Mouse (Mus musculus): ENCODE results near the gene Zfp64. TPM values are rescaled to one million over a fixed set of nuclear protein-coding genes. Genes with fewer than 3 reads are reported as not detected.

Zfp64 gene
- polyA plus RNA-seq, 1 experiment from 2014 or later, result 41.0 TPM

DNA sequence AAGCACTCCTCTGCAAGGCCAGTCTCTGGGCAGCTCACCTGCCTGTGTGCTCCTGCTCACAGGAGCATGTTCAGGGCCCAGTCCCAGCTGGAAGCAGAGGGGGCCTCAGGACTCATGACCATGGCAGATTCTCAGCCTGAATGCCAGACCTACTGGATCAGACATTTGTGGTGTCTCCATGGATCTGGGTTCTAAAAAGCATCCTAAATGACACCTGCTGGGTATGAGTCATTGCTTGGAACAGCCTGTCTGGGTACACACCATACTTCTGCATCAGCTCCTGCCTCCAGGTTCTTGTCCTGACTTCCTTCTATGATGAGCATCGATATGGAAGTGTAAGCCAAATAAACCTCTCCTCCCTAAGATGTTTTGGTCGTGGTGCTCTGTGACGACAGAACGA is 11.4 kb downstream of the Zfp64 start:
- Histone ChIP-seq H3K4me3 (no peak overlapping the region), H3K36me3 (peaks cover 82% of the 10 kb centered on the region), H3K4me2 (replicated peaks) (no peak overlapping the region), H3K27me3 (no peaks in the 10 kb centered on the region), H3K9ac (replicated peaks) (no peak overlapping the region), H3K9me3 (no peaks in the 10 kb centered on the region), H3K4me1 (no peaks in the 10 kb centered on the region), H3K27ac (replicated peaks) (no peak overlapping the region)
- 95% methylated on average over 4 of the region's 4 CpGs for WGBS
- ATAC-seq (ENCODE audit: low FRiP score, low read depth), result no peak

- no peak for ATAC-seq (ENCODE audit: low FRiP score, low read depth)
- H3K4me1 ChIP-seq, result no peaks in the 10 kb centered on the region
- no peak overlapping the region for H3K9ac ChIP-seq (replicated peaks)
- H3K9me3 ChIP-seq, result no peaks in the 10 kb centered on the region
- no peak overlapping the region for H3K4me2 ChIP-seq (replicated peaks)
- 96% methylated on average over 8 of the region's 8 CpGs for WGBS
- no peak overlapping the region for H3K27ac ChIP-seq (replicated peaks)
- no peaks in the 10 kb centered on the region for H3K27me3 ChIP-seq
- no peak overlapping the region for H3K4me3 ChIP-seq
- H3K36me3 ChIP-seq, result peaks cover 74% of the 10 kb centered on the region
These were observed 15.4 kb downstream of the Zfp64 start for GRCm38 (mm10) chr2:168939941-168940340.

DNA sequence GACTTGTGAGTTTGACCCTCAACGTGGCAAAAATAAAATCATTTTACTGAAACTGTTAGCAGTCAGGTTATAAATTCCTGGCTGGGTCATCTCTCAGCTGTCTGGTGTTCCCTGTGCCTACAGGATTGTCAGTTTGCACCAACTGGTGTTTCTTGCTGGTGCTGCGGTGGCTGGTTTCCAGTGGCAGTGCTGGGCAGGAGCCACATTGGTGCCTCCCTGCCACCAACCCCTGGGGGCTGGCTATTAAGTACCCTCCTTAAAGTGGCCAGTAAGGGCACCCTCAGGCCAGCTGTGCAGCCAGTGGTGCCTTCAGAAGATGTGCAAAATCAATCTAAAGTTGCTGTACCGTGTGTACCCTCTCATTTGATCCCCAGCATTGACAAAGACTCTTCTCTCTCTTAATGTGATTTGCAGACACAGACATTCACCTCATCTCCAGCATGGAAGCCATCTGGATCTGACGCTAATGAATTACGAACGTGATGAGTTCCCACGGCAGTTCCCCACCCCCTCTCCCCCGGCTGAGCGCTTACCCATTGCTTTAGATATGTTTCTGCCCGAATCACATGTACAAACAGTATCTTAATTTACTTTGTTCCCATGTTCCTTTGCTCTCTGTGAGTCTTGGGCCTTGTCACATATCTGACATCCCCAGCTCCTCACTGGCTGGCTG is 16.0 kb downstream of the Zfp64 start:
- H3K4me3 ChIP-seq, result no peak overlapping the region
- ATAC-seq (ENCODE audit: low FRiP score, low read depth), result no peak
- no peaks in the 10 kb centered on the region for H3K27me3 ChIP-seq
- no peaks in the 10 kb centered on the region for H3K9me3 ChIP-seq
- no peaks in the 10 kb centered on the region for H3K4me1 ChIP-seq
- no peak overlapping the region for H3K27ac ChIP-seq (replicated peaks)
- no peak overlapping the region for H3K9ac ChIP-seq (replicated peaks)
- no peak overlapping the region for H3K4me2 ChIP-seq (replicated peaks)
- H3K36me3 ChIP-seq, result peaks cover 74% of the 10 kb centered on the region
- WGBS, result 94% methylated on average over 10 of the region's 10 CpGs

DNA sequence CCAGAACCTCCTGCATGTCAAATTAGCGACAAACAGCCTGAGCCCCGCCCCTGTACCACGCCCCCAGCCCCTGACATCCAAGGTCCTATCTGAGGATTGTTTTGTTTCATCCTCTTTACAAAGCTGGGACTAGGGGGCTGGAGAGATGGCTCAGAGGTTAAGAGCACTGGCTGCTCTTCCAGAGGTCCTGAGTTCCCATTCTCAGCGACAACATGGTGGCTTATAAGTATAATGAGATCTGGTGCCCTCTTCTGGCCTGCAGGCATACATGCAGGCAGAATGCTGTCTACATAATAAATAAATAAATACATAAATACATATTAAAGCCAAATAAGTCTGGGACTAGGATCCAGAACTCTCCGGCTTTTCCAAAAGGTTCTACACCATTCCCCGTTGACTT is 18.5 kb downstream of the Zfp64 start:
- H3K27ac ChIP-seq (replicated peaks), result no peak overlapping the region
- no peaks in the 10 kb centered on the region for H3K27me3 ChIP-seq
- peaks cover 71% of the 10 kb centered on the region for H3K36me3 ChIP-seq
- WGBS, result 89% methylated on average over 6 of the region's 6 CpGs
- no peaks in the 10 kb centered on the region for H3K9me3 ChIP-seq
- H3K4me2 ChIP-seq (replicated peaks), result no peak overlapping the region
- no peak overlapping the region for H3K4me3 ChIP-seq
- H3K4me1 ChIP-seq, result no peaks in the 10 kb centered on the region
- ATAC-seq (ENCODE audit: low FRiP score, low read depth), result no peak
- no peak overlapping the region for H3K9ac ChIP-seq (replicated peaks)

DNA sequence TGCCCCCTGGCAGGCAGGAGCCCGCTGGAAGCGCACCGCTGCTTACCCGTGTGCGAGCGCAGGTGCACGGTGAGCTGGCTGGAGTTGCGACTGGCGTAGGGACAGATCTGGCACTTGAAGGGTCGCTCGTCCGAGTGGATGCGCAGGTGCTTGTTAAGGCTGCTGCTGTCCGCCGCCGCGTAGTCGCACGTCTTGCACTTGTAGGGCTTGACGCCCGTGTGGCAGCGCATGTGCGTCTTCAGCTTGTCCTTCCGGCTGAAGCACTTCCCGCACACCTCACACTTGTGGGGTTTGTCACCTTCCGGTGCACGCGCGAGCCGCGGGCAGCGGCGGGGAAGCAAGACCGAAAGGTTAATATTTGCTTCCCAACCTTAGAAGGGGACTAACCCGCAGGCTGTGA is 20.2 kb downstream of the Zfp64 start:
- no peak overlapping the region for H3K4me2 ChIP-seq (replicated peaks)
- no peaks in the 10 kb centered on the region for H3K27me3 ChIP-seq
- WGBS, result 90% methylated on average over 35 of the region's 35 CpGs
- no peak overlapping the region for H3K9ac ChIP-seq (replicated peaks)
- no peak overlapping the region for H3K4me3 ChIP-seq
- ATAC-seq (ENCODE audit: low FRiP score, low read depth), result no peak
- H3K27ac ChIP-seq (replicated peaks), result no peak overlapping the region
- no peaks in the 10 kb centered on the region for H3K9me3 ChIP-seq
- no peaks in the 10 kb centered on the region for H3K4me1 ChIP-seq
- H3K36me3 ChIP-seq, result peaks cover 76% of the 10 kb centered on the region

DNA sequence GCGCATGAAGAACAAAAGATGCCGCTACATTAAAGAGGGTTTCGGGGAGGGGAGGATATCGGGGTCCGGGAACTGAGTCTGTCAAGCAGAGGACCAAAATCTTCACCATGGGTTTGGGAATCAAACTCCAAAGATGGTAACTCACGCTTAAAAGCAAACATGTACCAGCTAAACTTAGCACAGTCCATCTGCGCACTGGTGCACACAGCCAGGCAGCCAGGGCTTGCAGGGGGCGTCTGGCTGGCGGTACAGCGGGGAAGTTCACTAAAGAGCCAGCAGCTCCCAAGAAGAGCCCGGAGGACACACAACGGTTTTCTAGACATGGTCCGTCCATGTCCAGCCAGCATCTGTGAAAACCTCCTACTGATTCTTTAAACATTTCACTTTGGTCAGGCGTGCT is 23.7 kb downstream of the Zfp64 start:
- 95% methylated on average over 14 of the region's 14 CpGs for WGBS

GRCm38 (mm10) chr2:168929691-168930090 is 25.7 kb downstream of the Zfp64 start:
- ATAC-seq (ENCODE audit: low FRiP score, low read depth), result no peak
- Histone ChIP-seq H3K4me1 (no peaks in the 10 kb centered on the region), H3K27ac (replicated peaks) (no peak overlapping the region), H3K9me3 (no peaks in the 10 kb centered on the region), H3K4me3 (no peak overlapping the region), H3K27me3 (no peaks in the 10 kb centered on the region), H3K9ac (replicated peaks) (no peak overlapping the region), H3K4me2 (replicated peaks) (no peak overlapping the region), H3K36me3 (peaks cover 56% of the 10 kb centered on the region)
- WGBS, result 30% methylated on average over 10 of the region's 10 CpGs

More for the DNA sequence above, 23.7 kb downstream of the Zfp64 start:
- Histone ChIP-seq H3K9ac (replicated peaks) (no peak overlapping the region), H3K27me3 (no peaks in the 10 kb centered on the region), H3K4me1 (no peaks in the 10 kb centered on the region), H3K4me3 (no peak overlapping the region), H3K4me2 (replicated peaks) (no peak overlapping the region), H3K9me3 (no peaks in the 10 kb centered on the region), H3K36me3 (peaks cover 52% of the 10 kb centered on the region), H3K27ac (replicated peaks) (no peak overlapping the region)
- ATAC-seq (ENCODE audit: low FRiP score, low read depth), result no peak

- no peak overlapping the region for H3K9ac ChIP-seq (replicated peaks)
- H3K27ac ChIP-seq (replicated peaks), result no peak overlapping the region
- H3K9me3 ChIP-seq, result no peaks in the 10 kb centered on the region
- 95% methylated on average over 7 of the region's 7 CpGs for WGBS
- peaks cover 39% of the 10 kb centered on the region for H3K36me3 ChIP-seq
- ATAC-seq (ENCODE audit: low FRiP score, low read depth), result no peak
- no peak overlapping the region for H3K4me3 ChIP-seq
- no peak overlapping the region for H3K4me2 ChIP-seq (replicated peaks)
- no peaks in the 10 kb centered on the region for H3K4me1 ChIP-seq
- no peaks in the 10 kb centered on the region for H3K27me3 ChIP-seq
These were observed 28.0 kb downstream of the Zfp64 start for GRCm38 (mm10) chr2:168927401-168927800.

DNA sequence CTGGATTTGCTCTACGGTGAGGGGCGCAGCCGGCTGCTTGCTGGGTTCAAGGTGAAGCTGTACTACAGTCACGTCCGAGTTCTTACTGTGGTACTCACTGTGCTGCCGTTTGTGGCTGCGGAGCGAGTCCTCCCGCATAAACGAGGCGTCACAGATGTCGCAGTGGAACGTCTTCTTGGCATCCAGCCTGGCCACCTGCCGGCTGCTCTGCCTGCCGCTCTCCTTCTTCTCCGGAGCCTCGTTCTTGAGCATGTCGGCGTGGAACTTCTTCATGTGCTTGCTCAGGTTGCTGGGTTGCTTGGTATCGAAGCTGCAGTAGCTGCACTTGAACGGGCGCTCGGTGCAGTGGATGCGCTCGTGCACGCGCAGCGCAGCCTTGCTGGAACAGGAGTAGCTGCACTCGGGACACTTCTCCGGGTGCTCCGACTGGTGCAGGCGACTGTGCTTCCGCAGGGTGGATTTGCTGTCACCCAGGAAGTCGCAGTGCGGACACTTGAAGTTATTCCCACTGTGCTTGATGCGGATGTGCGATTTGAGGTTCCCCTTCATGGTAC is 29.1 kb downstream of the Zfp64 start:
- Histone ChIP-seq H3K27me3 (no peaks in the 10 kb centered on the region), H3K27ac (replicated peaks) (no peak overlapping the region), H3K4me1 (no peaks in the 10 kb centered on the region), H3K9me3 (peaks cover 4% of the 10 kb centered on the region), H3K9ac (replicated peaks) (no peak overlapping the region), H3K36me3 (peaks cover 30% of the 10 kb centered on the region), H3K4me2 (replicated peaks) (no peak overlapping the region), H3K4me3 (no peak overlapping the region)
- no peak for ATAC-seq (ENCODE audit: low FRiP score, low read depth)
- WGBS, result 93% methylated on average over 37 of the region's 37 CpGs

GRCm38 (mm10) chr2:168923706-168924105 is 31.7 kb downstream of the Zfp64 start:
- no peak overlapping the region for H3K27ac ChIP-seq (replicated peaks)
- peaks cover 21% of the 10 kb centered on the region for H3K36me3 ChIP-seq
- H3K27me3 ChIP-seq, result no peaks in the 10 kb centered on the region
- H3K9ac ChIP-seq (replicated peaks), result no peak overlapping the region
- WGBS, result 14% methylated on average over 9 of the region's 9 CpGs
- no peaks in the 10 kb centered on the region for H3K4me1 ChIP-seq
- ATAC-seq (ENCODE audit: low FRiP score, low read depth), result no peak
- no peak overlapping the region for H3K4me3 ChIP-seq
- no peak overlapping the region for H3K4me2 ChIP-seq (replicated peaks)
- peaks cover 4% of the 10 kb centered on the region for H3K9me3 ChIP-seq

DNA sequence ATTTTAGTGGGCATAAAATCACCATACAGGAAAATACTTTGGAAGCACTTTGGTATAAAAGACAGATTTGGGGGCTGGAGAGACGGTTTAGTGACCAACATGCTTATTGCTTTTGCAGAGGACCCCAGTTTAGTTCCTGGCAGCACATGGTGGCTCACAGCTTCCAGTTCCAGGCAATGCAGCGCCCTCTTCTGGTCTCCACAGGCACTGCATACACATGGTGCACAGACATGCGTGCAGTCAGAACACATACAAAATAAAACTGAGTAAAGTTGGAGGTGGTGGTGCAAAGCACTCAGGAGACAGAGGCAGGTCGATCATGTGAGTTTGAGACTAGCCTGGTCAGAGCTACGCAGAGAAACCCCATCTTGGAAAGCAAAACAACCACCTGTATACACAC is 32.9 kb downstream of the Zfp64 start:
- Histone ChIP-seq H3K27ac (replicated peaks) (no peak overlapping the region), H3K36me3 (peaks cover 21% of the 10 kb centered on the region), H3K4me1 (no peaks in the 10 kb centered on the region), H3K27me3 (no peaks in the 10 kb centered on the region), H3K9me3 (peaks cover 4% of the 10 kb centered on the region), H3K9ac (replicated peaks) (no peak overlapping the region), H3K4me2 (replicated peaks) (no peak overlapping the region), H3K4me3 (no peak overlapping the region)
- ATAC-seq (ENCODE audit: low FRiP score, low read depth), result no peak
- 82% methylated on average over 5 of the region's 5 CpGs for WGBS

DNA sequence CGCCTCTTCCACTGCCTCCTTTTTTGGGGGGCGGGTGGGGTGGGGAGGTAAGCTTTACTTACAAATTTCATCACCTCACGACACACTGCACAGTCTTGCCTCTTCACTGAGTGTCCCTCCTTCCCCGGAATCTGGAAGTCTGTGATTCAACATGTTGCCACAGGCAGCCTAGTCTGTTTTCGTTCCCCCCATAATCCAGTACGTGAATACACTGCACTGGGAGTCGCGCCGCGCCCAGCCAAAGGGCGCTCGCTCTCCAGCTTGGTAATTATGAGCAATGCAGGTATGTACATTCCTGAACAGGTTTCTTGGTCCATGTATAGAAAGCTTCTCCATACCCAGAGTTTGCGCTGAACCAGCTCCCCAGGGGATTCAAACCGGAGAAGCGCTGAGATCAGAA is 35.4 kb downstream of the Zfp64 start:
- Histone ChIP-seq H3K27ac (replicated peaks) (no peak overlapping the region), H3K4me1 (no peaks in the 10 kb centered on the region), H3K4me2 (replicated peaks) (no peak overlapping the region), H3K9ac (replicated peaks) (no peak overlapping the region), H3K27me3 (no peaks in the 10 kb centered on the region), H3K4me3 (no peak overlapping the region), H3K9me3 (peaks cover 4% of the 10 kb centered on the region), H3K36me3 (0 out of 2 replicates have a peak, but pooled peaks cover 2% of the 10 kb centered on the region)
- 63% methylated on average over 15 of the region's 15 CpGs for WGBS
- no peak for ATAC-seq (ENCODE audit: low FRiP score, low read depth)
